Mouse (Mus musculus): ENCODE measurements around the gene Mroh2a.

Mroh2a gene

DNA sequence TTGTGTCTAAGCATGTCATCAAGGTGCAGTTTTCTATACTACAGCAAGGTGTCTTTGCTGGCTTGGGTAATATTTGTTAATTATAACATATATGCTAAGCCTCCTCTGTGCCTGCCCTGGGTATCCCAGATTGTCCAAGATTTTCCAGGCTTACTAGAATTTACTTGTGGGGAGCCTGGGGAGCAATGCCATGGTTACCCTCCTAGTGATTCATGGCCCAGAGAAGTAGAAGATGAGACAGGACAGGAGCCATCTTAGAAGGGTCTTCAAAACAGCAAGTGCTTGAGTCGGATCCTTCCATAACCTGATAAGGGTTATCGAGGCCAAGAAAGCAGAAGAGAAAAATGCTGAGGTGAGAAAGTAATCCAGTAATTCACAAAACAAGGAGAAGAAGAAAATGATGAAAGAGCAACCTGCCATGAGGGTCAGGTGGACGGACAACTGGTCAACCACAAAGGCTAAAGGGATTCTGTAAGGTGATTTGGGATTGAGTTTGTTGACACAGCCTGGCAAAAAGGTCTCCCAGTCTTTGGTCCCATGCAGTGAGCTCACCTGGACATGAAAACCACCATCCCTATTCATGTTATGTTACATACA is 64.7 kb downstream of the Mroh2a start:
- DNase-seq (ENCODE audit: low read depth, low spot score) = no peak

GRCm38 (mm10) chr1:88292057-88292456 is 65.3 kb downstream of the Mroh2a start:
- DNase-seq (ENCODE audit: low read depth, low spot score) = no peak

DNA sequence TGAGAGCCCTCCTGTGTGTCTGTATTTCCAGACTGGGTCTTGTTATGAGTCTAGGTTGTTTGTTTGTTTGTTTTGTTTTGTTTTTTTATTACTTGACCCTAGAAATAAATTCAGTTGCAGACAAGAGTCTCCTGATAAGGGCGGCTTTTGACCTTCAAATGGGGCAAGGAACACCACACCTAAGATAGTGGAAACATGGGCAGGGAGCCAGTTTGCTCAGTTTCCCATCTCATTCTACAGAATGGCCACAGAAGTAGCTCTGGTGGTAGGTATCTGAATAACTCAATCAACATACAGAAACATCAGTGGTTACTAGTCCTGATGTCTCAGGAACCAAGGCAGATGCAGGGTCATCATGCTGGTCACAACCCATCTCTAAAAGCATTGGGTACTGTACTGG is 67.9 kb downstream of the Mroh2a start:
- DNase-seq (ENCODE audit: low read depth, low spot score) = no peak

DNA sequence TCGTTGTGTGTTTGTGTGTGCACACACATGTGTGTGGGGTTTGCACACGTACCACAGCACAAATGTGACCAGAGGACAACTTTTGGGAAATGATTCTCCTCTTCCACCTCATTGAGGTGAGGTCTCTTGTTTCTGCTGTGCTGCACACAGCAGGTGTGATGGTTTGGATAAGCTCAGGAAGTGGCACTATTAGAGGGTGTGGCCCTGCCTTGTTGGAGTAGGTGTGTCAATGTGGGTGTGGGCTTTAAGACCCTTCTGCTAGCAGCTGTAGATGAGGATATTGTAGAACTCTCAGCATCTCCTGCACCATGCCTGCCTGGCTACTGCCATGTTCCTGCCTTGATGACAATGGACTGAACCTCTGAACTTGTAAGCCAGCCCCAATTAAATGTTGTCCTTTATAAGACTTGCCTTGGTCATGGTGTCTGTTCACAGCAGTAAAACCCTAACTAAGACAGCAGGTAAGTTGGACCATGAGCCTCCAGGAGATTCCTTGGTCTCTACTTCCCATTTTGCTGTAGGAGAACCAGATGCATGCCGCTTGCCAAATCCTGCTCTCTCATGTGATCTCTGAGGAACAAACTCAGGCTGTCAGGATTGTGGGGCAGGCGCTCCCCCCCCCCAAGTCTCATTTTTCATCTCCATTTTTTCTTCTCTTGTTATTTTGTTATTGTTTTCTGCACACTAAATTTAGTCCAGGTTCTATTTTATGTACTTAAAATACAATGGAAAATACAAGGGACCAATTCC is 69.6 kb downstream of the Mroh2a start:
- DNase-seq (ENCODE audit: low read depth, low spot score) = no peak

DNA sequence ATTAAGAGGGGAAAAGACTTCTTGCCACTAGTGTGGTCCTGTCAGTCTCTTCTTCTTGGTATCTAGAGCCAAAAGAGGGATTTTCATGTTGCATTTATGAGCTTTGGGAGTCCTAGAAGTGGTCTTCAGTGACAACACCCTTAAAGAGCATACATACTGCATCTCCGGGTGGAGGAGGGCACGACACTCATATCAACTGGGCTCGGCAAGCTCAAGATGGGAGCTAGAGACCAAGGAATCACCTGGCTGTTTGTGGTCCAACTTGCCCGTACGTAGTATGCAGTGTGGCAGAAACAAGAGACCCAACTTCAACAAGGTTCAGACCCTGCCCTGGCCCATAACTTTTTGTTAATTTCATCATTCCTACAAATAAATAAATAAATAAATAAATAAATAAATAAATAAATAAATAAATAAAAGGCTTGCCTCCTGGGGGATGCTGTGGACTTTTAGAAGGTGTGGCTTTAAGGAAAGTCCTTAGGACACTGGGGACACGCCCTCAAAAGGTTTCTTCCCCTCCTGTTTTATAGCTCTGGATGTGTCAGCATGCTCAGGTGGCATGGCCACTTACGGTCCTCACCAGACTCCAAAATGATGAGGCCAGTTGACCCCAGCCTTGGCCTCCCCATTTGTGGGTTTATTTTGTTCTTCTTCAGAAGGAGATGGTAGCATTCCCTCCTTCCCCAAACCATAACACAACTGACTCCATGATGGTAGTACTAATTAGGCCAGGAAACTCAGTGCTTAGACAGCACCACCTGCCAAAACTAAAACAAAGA is 70.9 kb downstream of the Mroh2a start:
- DNase-seq (ENCODE audit: low read depth, low spot score) = no peak

DNA sequence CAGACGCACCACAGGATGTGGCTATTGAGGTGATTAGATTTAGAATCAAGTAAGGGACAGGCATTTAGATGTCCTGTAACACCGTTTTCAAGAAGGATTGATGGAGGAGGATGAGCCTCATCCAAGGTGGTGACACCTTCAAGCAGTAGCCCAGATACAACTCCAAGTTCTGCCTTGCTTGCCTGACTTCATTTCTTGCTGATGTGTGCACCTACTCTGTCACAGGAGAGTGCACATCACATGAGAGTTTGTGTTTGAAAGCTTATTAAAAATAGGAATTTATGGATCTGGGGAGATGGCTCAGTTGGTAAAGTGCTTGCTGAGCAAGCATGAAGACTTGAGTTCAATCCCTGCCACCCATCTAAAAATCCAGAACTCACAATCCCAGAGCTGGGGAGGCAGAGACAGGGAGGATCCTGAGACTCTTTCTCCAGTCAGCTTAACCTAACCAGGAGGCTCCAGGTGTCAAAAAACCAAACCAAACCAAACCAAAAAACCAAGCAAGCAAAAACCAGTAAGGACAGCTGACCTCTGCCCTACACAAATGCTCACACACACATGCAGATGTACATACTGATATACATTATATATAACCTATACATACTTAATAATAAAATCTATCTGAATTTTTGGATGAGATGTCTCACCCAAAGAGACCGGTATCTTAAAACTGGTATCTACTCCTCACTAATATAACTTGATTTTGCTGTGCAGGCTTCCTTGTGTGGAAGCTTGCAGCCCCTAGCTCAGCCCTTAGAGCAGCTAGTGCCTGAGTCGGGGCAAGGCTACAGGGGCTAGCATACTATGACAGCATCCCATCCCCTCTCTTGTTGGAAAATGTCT is 72.1 kb downstream of the Mroh2a start:
- no peak for DNase-seq (ENCODE audit: low read depth, low spot score)

DNA sequence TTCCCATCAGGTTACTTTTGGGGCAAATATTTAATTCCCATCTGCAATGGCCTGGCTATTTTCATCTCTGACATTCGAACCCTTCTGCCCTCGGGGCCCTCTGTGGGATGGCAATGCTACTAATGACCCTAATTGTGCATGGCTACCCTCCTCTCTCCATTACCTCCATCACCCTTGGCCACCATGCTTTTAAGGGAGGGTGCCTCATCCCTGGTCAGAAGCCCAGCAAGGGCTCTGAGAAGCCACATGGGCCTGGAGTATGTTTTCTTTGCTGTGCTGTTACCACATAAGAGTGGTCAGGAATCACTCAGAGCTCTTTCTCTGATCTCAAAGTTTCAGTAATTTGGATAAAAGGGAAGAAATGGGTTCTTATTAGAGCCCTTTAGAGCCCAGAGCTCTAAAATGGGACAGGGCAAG is 72.8 kb downstream of the Mroh2a start:
- no peak for DNase-seq (ENCODE audit: low read depth, low spot score)

DNA sequence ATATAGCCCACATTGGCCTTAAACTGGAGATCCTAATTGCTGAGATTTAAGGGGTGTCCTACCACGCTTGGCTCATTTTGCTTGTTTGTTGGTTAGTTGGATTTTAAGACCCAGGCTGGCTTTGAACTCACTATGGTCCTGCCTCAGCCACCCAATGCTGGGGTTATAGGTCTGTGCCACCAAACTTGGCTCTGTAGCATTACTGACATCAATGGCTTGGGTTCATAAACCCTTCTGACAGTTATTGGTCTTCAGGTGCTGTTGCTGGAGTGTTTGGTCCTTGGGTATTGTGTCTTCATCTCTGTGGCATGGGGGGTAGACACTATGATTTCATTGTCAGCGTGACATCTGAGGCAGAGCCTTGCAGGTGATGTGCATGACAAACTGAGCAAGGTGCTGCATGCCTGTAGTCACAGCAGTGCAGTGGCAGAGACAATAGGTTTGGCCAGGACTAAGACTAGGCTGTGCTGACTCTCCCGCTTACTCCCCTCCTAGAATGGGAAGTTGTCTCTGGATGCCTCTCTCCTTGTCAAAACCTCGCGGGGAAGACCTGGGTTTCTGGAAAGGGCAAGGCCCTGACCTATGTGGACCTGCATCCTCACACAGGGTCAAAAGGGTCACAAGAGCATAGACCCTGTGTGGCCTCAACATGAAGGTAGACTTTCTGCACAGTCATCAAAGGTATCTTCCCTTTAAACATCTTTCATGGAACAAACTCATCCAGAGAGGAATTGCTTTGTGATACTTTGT is 73.7 kb downstream of the Mroh2a start:
- no peak for DNase-seq (ENCODE audit: low read depth, low spot score)

GRCm38 (mm10) chr1:88301121-88302014 is 74.6 kb downstream of the Mroh2a start:
- no peak for DNase-seq (ENCODE audit: low read depth, low spot score)

GRCm38 (mm10) chr1:88302057-88302740 is 75.4 kb downstream of the Mroh2a start:
- no peak for DNase-seq (ENCODE audit: low read depth, low spot score)

DNA sequence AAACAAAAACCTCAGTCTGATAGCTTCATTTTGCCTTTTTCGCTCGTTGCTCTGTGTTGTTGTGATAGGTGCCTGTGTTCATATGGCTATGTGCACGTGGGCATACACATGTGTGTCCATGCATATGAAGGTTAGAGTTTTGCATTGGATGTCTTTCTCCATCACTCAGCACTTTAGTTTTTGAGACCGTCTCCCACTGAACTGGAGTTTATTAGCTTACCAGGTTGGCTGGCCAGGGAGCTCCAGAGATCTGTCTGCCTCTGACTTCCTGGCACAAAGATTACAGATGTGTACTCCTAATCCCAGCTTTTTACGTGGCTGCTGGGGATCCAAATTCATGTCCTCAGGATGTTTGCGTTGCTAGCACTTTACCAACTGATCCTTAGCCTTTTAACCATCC is 77.0 kb downstream of the Mroh2a start:
- no peak for DNase-seq (ENCODE audit: low read depth, low spot score)

- no peak for DNase-seq (ENCODE audit: low read depth, low spot score)
Measured at GRCm38 (mm10) chr1:88304261-88304985, 77.6 kb downstream of the Mroh2a start.

DNA sequence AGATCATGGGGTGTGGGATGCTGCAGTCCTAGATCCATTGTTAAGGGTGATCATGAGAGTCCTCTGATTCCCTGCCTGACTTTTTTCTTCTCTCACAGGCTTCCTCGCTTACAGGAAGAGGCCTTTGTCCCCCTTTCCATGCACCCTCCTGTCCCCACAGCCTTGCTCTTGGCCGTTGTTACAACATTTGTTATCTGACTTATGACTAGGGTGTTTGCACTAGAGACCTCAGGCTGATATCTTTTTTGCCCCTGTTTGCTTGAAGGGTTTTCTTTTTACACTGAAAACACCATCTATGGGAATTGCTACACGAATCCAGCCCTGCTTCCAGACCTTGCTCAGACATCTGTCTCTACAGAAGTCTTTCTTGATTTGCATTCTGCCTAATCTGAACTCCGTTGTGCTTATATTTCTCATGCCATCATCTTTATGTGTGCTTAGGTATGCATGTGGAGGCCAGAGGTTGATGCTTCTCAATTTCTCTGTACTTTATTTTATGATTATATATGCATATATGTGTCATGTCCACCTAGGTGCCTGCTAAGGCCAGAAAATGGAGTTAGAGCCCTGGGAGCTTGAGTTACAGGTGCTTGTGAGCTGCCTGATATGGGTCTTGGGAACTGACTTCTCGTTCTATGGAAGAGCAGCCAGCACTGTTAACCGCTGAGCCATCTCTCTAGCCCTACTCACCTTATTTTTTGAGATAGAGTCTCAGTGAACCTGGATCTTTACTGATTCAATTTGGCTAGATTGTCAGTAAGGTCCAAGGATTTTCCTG is 78.4 kb downstream of the Mroh2a start:
- DNase-seq (ENCODE audit: low read depth, low spot score) = no peak

DNA sequence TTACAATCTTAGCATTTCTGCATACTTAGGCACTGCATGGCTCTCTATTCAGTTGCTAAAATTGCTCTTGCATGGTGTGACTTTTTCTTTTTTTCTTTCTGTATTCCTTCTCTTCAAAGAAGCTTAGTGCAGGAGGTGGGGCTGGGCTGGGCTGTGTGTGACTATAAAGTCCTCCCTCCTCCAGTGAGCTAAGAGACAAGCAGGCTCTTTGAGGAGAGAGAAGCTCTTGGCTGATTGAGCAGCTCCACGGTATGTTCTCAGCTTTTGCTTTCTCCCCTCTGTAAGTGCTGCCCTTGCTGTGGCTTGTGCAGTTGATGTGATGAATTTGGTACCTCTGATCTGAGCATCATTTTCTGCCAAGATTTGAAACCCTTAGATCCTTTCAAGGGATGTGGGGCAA is 79.8 kb downstream of the Mroh2a start:
- DNase-seq (ENCODE audit: low read depth, low spot score) = no peak

DNA sequence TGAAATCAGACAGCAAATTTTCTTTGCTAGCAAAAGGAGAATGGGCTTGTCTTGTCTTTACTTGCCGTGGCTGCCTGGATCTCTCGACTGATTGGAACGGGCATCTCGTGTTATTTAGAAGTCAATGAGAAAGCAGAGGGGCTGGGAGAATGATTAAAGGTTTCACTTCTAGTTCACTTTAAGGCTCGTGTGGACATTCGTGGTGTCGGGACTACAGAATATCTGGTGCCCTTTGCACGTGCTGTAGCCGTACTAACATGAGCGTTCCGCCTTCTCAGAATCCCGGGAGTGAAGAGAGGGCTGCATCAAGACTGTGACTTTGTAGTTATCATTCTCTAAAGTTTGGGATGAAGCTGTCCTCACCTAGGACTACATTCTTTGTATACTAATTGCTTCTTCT is 80.4 kb downstream of the Mroh2a start:
- no peak for DNase-seq (ENCODE audit: low read depth, low spot score)

DNA sequence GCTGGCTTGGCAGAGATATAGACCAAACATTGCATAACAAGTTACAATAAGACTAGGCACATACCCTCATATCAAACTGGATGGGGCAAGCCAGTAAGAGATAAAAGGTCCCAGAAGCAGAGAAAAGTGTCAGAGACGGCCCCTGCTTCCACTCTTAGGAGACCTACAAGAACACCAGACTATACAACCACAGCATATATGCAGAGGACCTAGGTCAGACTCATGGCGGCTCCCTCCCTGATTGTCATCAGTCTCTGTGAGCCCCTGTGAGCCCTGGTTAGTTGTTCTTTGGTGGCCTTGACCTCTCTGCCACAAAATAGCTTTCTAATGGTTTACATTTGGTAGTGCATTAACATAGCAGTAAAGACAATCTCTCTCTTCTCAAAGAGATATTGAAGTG is 82.2 kb downstream of the Mroh2a start:
- no peak for DNase-seq (ENCODE audit: low read depth, low spot score)

DNA sequence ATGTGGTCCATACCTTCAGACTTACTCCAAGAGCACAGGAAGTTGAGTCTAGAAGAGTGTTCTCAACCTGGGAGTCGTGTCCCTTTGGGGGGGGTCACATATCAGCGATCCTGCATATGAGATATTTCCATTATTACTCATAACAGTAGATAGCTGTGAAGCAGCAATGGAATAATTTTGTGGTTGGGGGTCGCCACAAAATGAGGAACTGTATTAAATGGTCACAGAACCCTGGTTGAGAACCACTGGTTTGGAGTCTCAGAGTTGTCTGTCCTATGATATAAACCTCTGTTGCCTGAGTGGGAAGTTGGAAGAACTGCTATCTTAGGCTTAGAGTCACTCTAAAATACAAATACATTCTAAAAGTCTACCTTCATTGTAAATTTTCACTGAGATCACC is 83.1 kb downstream of the Mroh2a start:
- DNase-seq (ENCODE audit: low read depth, low spot score) = no peak

GRCm38 (mm10) chr1:88310349-88310748 is 83.6 kb downstream of the Mroh2a start:
- no peak for DNase-seq (ENCODE audit: low read depth, low spot score)

Data from embryo, embryonic 11.5 days (tissue).